Mouse (Mus musculus) hindbrain, embryonic 14.5 days (tissue): ENCODE results near the gene Lrriq4. TPM values are rescaled to one million over a fixed set of nuclear protein-coding genes. Genes with fewer than 3 reads are reported as not detected.

Experiments used
- ATAC-seq: fragments of 200-750 bp; cut with Nextera tagmentation; 2 replicates; pipeline ENCODE4 v1.8.0; 2017; ENCODE audit warnings: moderate number of reproducible peaks, mild to moderate bottlenecking, moderate TSS enrichment, moderate library complexity; ENCODE audit not compliant: low FRiP score
- DNase-seq: peaks from one replicate; pipeline ENCODE4 v3.0.0-alpha.2; 2015; ENCODE audit warnings: low spot score
- H3K27ac ChIP-seq: fragments of 300-500 bp; sonication (generic); 2 replicates; pipeline ENCODE4 v1.5.1; 2014; ENCODE audit warnings: mild to moderate bottlenecking, moderate library complexity
- H3K27me3 ChIP-seq: fragments of 300-500 bp; sonication (generic); 2 replicates; pipeline ENCODE4 v1.6.1; 2014; ENCODE audit warnings: mild to moderate bottlenecking, low read length, mixed read lengths; ENCODE audit not compliant: control insufficient read depth, insufficient read depth
- H3K36me3 ChIP-seq: fragments of 300-500 bp; sonication (generic); replicated peaks from 2 replicates; pipeline ENCODE4 v1.6.1; 2014; ENCODE audit not compliant: control insufficient read depth, insufficient read depth
- H3K4me1 ChIP-seq: fragments of 300-500 bp; sonication (generic); replicated peaks from 2 replicates; pipeline ENCODE4 v1.6.1; 2014; ENCODE audit warnings: antibody characterized with exemption, low read length, mixed read lengths; ENCODE audit not compliant: control insufficient read depth, insufficient read depth
- H3K4me2 ChIP-seq: fragments of 300-500 bp; sonication (generic); replicated peaks from 2 replicates; pipeline ENCODE4 v1.6.1; 2014; ENCODE audit warnings: mild to moderate bottlenecking, moderate library complexity
- H3K4me3 ChIP-seq: fragments of 300-500 bp; sonication (generic); replicated peaks from 2 replicates; pipeline ENCODE4 v1.5.1; 2014; ENCODE audit warnings: mild to moderate bottlenecking, low read length
- H3K9ac ChIP-seq: fragments of 300-500 bp; sonication (generic); 2 replicates; pipeline ENCODE4 v1.6.1; 2014
- H3K9me3 ChIP-seq: fragments of 300-500 bp; sonication (generic); 2 replicates; pipeline ENCODE4 v1.6.1; 2016; ENCODE audit warnings: low read length; ENCODE audit not compliant: control insufficient read depth
- WGBS: fragments of 180-500 bp; shearing (Covaris S2); extraction: QIAGEN DNeasy Blood & Tissue Kit; methylation state at CpG from one replicate; pipeline ENCODE4 v1.1.7; 2014; 5-methylcytosine and 5-hydroxymethylcytosine counted together
- polyA plus RNA-seq: library from polyadenylated mRNA; unstranded; fragments of >200 nt; fragmentation: Nextera tagmentation; extraction: Ambion mirVana; gene quantifications from 2 replicates; pipeline ENCODE4 v1.2.1, GENCODE M21; 2014

Lrriq4 gene
- polyA plus RNA-seq, 1 experiment from 2014 or later, result not detected

- Histone ChIP-seq H3K9me3 (no peaks in the 10 kb centered on the region), H3K9ac (no peak overlapping the region), H3K36me3 (no peaks in the 10 kb centered on the region), H3K4me1 (0 out of 2 replicates have a peak, but pooled peaks cover 6% of the 10 kb centered on the region), H3K27ac (no peak overlapping the region), H3K4me3 (no peak overlapping the region), H3K27me3 (peaks cover 35% of the 10 kb centered on the region), H3K4me2 (no peak overlapping the region)
- WGBS, result 96% methylated on average over 2 of the region's 2 CpGs
- DNase-seq, result no peak
- ATAC-seq, result no peak
Measured at GRCm38 (mm10) chr3:30648466-30648865, 4.2 kb downstream of the Lrriq4 start.

- DNase-seq (peak; percentile 40), ATAC-seq (peak; percentile 75)
- no peak overlapping the region for H3K27ac ChIP-seq
- peak overlapping the region; percentile 43 for H3K9ac ChIP-seq
- H3K4me1 ChIP-seq, result 0 out of 2 replicates have a peak, but pooled peaks cover 6% of the 10 kb centered on the region
- peak overlapping the region; percentile 74 for H3K4me2 ChIP-seq
- peak overlapping the region; percentile 40 for H3K4me3 ChIP-seq
- no peaks in the 10 kb centered on the region for H3K9me3 ChIP-seq
- peaks cover 35% of the 10 kb centered on the region for H3K27me3 ChIP-seq
- 1% methylated on average over 41 of the region's 41 CpGs for WGBS
- no peaks in the 10 kb centered on the region for H3K36me3 ChIP-seq
Measured at GRCm38 (mm10) chr3:30650062-30650841, 5.9 kb downstream of the Lrriq4 start.

- no peak overlapping the region for H3K4me3 ChIP-seq
- H3K9me3 ChIP-seq, result no peaks in the 10 kb centered on the region
- ATAC-seq, result no peak
- H3K27me3 ChIP-seq, result peaks cover 9% of the 10 kb centered on the region; the same call in 1 of the 2 replicates
- no peaks in the 10 kb centered on the region for H3K4me1 ChIP-seq
- H3K36me3 ChIP-seq, result no peaks in the 10 kb centered on the region
- DNase-seq, result no peak
- WGBS, result 90% methylated on average over 5 of the region's 5 CpGs
- no peak overlapping the region for H3K4me2 ChIP-seq
- H3K27ac ChIP-seq, result no peak overlapping the region
- H3K9ac ChIP-seq, result no peak overlapping the region
Measured at GRCm38 (mm10) chr3:30655937-30656336, 11.6 kb downstream of the Lrriq4 start.

- WGBS, result 89% methylated on average over 9 of the region's 9 CpGs
- H3K36me3 ChIP-seq, result no peaks in the 10 kb centered on the region
- no peaks in the 10 kb centered on the region for H3K4me1 ChIP-seq
- no peak for DNase-seq
- H3K27ac ChIP-seq, result no peak overlapping the region
- no peak overlapping the region for H3K4me3 ChIP-seq
- no peaks in the 10 kb centered on the region for H3K27me3 ChIP-seq
- no peaks in the 10 kb centered on the region for H3K9me3 ChIP-seq
- ATAC-seq, result no peak
- H3K9ac ChIP-seq, result no peak overlapping the region
- no peak overlapping the region for H3K4me2 ChIP-seq
Measured at GRCm38 (mm10) chr3:30658486-30658885, 14.2 kb downstream of the Lrriq4 start.

- Histone ChIP-seq H3K9ac (no peak overlapping the region), H3K9me3 (no peaks in the 10 kb centered on the region), H3K4me3 (no peak overlapping the region), H3K27me3 (no peaks in the 10 kb centered on the region), H3K4me1 (no peaks in the 10 kb centered on the region), H3K27ac (no peak overlapping the region), H3K36me3 (no peaks in the 10 kb centered on the region), H3K4me2 (no peak overlapping the region)
- DNase-seq, result no peak
- WGBS, result 87% methylated on average over 6 of the region's 6 CpGs
- ATAC-seq, result no peak
Measured at GRCm38 (mm10) chr3:30683190-30683589, 38.9 kb downstream of the Lrriq4 start.

- ATAC-seq (no peak), DNase-seq (no peak)
- Histone ChIP-seq H3K4me3 (no peak overlapping the region), H3K36me3 (no peaks in the 10 kb centered on the region), H3K9ac (no peak overlapping the region), H3K27me3 (no peaks in the 10 kb centered on the region), H3K9me3 (no peaks in the 10 kb centered on the region), H3K4me2 (no peak overlapping the region), H3K27ac (no peak overlapping the region), H3K4me1 (no peaks in the 10 kb centered on the region)
- WGBS, result 80% methylated on average over 3 of the region's 3 CpGs
Measured at GRCm38 (mm10) chr3:30687216-30687615, 42.9 kb downstream of the Lrriq4 start.

GRCm38 (mm10) chr3:30690976-30691375 lies 46.7 kb downstream of the Lrriq4 start:
- no peaks in the 10 kb centered on the region for H3K4me1 ChIP-seq
- H3K36me3 ChIP-seq, result no peaks in the 10 kb centered on the region
- 74% methylated on average over 7 of the region's 7 CpGs for WGBS
- H3K4me3 ChIP-seq, result no peak overlapping the region
- no peak for ATAC-seq
- H3K4me2 ChIP-seq, result no peak overlapping the region
- no peak overlapping the region for H3K27ac ChIP-seq
- H3K9me3 ChIP-seq, result no peaks in the 10 kb centered on the region
- H3K9ac ChIP-seq, result no peak overlapping the region
- DNase-seq, result no peak
- no peaks in the 10 kb centered on the region for H3K27me3 ChIP-seq

- no peaks in the 10 kb centered on the region for H3K9me3 ChIP-seq
- H3K27ac ChIP-seq, result no peak overlapping the region
- ATAC-seq, result no peak
- H3K36me3 ChIP-seq, result no peaks in the 10 kb centered on the region
- H3K9ac ChIP-seq, result no peak overlapping the region
- no peaks in the 10 kb centered on the region for H3K27me3 ChIP-seq
- no peak for DNase-seq
- 89% methylated on average over 2 of the region's 2 CpGs for WGBS
- H3K4me2 ChIP-seq, result no peak overlapping the region
- H3K4me1 ChIP-seq, result no peaks in the 10 kb centered on the region
- H3K4me3 ChIP-seq, result no peak overlapping the region
Measured at GRCm38 (mm10) chr3:30695661-30696060, 51.4 kb downstream of the Lrriq4 start.

GRCm38 (mm10) chr3:30696346-30696745 lies 52.0 kb downstream of the Lrriq4 start:
- ATAC-seq, result no peak; the same call in 1 of the 2 replicates
- Histone ChIP-seq H3K9me3 (no peaks in the 10 kb centered on the region), H3K27ac (no peak overlapping the region), H3K4me1 (no peaks in the 10 kb centered on the region), H3K9ac (no peak overlapping the region), H3K4me2 (no peak overlapping the region), H3K36me3 (no peaks in the 10 kb centered on the region), H3K4me3 (no peak overlapping the region), H3K27me3 (no peaks in the 10 kb centered on the region)
- peak; percentile 68 for DNase-seq
- WGBS, result 20% methylated on average over 2 of the region's 2 CpGs
